Mouse (Mus musculus) neural tube, postnatal 0 days (tissue): ENCODE results near the gene Olfr1076. TPM values are rescaled to one million over a fixed set of nuclear protein-coding genes. Genes with fewer than 3 reads are reported as not detected.

Source experiments
- polyA plus RNA-seq: library from polyadenylated mRNA; unstranded; fragments of >200 nt; fragmentation: Nextera tagmentation; extraction: Ambion mirVana; gene quantifications from 2 replicates; pipeline ENCODE4 v1.2.1, GENCODE M21; 2015

Olfr1076 gene
- polyA plus RNA-seq = not detected in 2 replicates

GRCm38 (mm10) chr2:86508161-86508560 lies at the start of gene Olfr1076:
Gene Olfr1076 (plus strand): TSS chr2:86508461.

DNA sequence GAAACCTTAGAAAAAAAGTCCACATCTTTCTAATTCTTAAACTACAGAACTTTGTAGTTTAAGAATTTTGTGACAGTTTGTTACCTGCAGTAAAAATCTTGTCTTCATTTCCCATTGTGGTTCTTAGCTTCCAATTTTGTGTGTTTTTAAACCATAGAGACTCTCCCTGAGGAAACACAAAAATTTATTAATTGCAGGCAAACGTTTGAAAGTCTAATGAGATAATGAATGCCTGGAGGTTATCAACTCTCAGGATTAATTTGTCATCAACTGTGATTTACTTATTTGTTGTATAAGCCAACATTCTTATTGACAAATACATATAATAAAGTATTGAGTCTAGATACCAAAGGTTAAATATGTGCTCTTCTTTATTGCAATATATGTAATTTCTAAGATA lies 21.0 kb upstream of the Olfr1076 start, which contains the start of gene Olfr228:
Olfr228 (minus strand) TSS at position 101 of the 400 bp plus-strand sequence.

GRCm38 (mm10) chr2:86542380-86542779 lies 34.1 kb downstream of the Olfr1076 start, which contains the start of gene Olfr1079:
Gene Olfr1079 (minus strand): TSS chr2:86542480.

GRCm38 (mm10) chr2:86558135-86558534 lies 49.9 kb downstream of the Olfr1076 start, which contains the start of gene Olfr1080:
Gene Olfr1080 (minus strand): TSS chr2:86558235.

Other genes starting within 250 kb of the Olfr1076 start
- not detected in 2 replicates for gene Olfr1051, start 229.4 kb upstream of the Olfr1076 start, polyA plus RNA-seq
- gene Olfr1052, start 216.0 kb upstream of the Olfr1076 start, polyA plus RNA-seq = not detected in 2 replicates
- gene Olfr1053, start 193.2 kb upstream of the Olfr1076 start, polyA plus RNA-seq = not detected in 2 replicates
- gene Olfr1054, start 173.0 kb upstream of the Olfr1076 start, polyA plus RNA-seq = not detected in 2 replicates
- gene Olfr1055, start 158.2 kb upstream of the Olfr1076 start, polyA plus RNA-seq = not detected in 2 replicates
- not detected in 2 replicates for gene Olfr1056, start 146.0 kb upstream of the Olfr1076 start, polyA plus RNA-seq
- gene Olfr1057, start 130.1 kb upstream of the Olfr1076 start, polyA plus RNA-seq = not detected in 2 replicates
- gene Olfr1058, start 119.9 kb upstream of the Olfr1076 start, polyA plus RNA-seq = not detected in 2 replicates
- gene Olfr1061, start 94.4 kb upstream of the Olfr1076 start, polyA plus RNA-seq = not detected in 2 replicates
- not detected in 2 replicates for gene Olfr1062, start 81.7 kb upstream of the Olfr1076 start, polyA plus RNA-seq
- gene Olfr1065, start 57.9 kb upstream of the Olfr1076 start, polyA plus RNA-seq = not detected in 2 replicates
- gene Olfr1066, start 52.2 kb upstream of the Olfr1076 start, polyA plus RNA-seq = not detected in 2 replicates
- gene Olfr228, start 21.1 kb upstream of the Olfr1076 start, polyA plus RNA-seq = not detected in 2 replicates
- not detected in 2 replicates for gene Olfr1079, start 34.0 kb downstream of the Olfr1076 start, polyA plus RNA-seq
- not detected in 2 replicates for gene Olfr1080, start 49.8 kb downstream of the Olfr1076 start, polyA plus RNA-seq
- gene Olfr1082, start 90.5 kb downstream of the Olfr1076 start, polyA plus RNA-seq = not detected in 2 replicates
- gene Olfr1084, start 131.3 kb downstream of the Olfr1076 start, polyA plus RNA-seq = not detected in 2 replicates
- not detected in 2 replicates for gene Olfr1085, start 153.6 kb downstream of the Olfr1076 start, polyA plus RNA-seq
- not detected in 2 replicates for gene Olfr1086, start 171.6 kb downstream of the Olfr1076 start, polyA plus RNA-seq
- not detected in 2 replicates for gene Olfr1087, start 189.9 kb downstream of the Olfr1076 start, polyA plus RNA-seq
- gene Olfr1089, start 225.2 kb downstream of the Olfr1076 start, polyA plus RNA-seq = not detected in 2 replicates